In genomic region chr5:134227574-134228248, GRCm38 (mm10) we compare ENCODE assay signal across 9 mouse cellular contexts. TPM values are rescaled to one million over a fixed set of nuclear protein-coding genes. Genes with fewer than 3 reads are reported as not detected.
A peak's percentile ranks its signal among the peaks of the same experiment; 100 is the strongest.
DNase-seq lines count a peak whose midpoint lies in the region; ATAC-seq and TF ChIP-seq lines count a peak whose summit lies in the region.
"Had no signal": no experiment of that assay in that cellular context is flagged by ENCODE, and none has a peak within 500 bp of the region (broad histone marks: within the 10 kb centered on the region; RNA-seq: fewer than 3 reads in every experiment).

No protein-coding gene starts in this region.

- no peak overlapping the region for H3K9ac ChIP-seq in hindbrain, embryonic 11.5 days (ENCODE audit: low read depth, low read length)
- H3K9ac ChIP-seq in hindbrain, embryonic 13.5 days: no peak overlapping the region
- H3K9ac ChIP-seq in CH12.LX (ENCODE audit: insufficient read depth, low read depth): peak overlapping the region; percentile 96
- H3K9ac ChIP-seq in liver, embryonic 14.5 days (replicated peaks): no peak overlapping the region
- H3K9ac ChIP-seq: limb, embryonic 12.5 days had no signal

- dilution Hi-C loops in CH12.LX (cut with MboI; ENCODE audit: extremely low pct_ligation_motif_present, extremely low pct_unique_long_range_greater_than_20kb, low sequenced_read_pairs): no loop called here

- 39% methylated on average over 11 of the region's 11 CpGs for WGBS in hindbrain, embryonic 11.5 days
- 45% methylated on average over 11 of the region's 11 CpGs for WGBS in hindbrain, embryonic 13.5 days
- 23% methylated on average over 11 of the region's 11 CpGs for WGBS in liver, embryonic 14.5 days (ENCODE audit: insufficient replicate concordance)

- no peak for ATAC-seq in hindbrain, embryonic 11.5 days (ENCODE audit: low FRiP score)
- no peak; the same call in 1 of the 2 replicates for ATAC-seq in hindbrain, embryonic 13.5 days (ENCODE audit: low FRiP score)
- ATAC-seq in liver, embryonic 14.5 days (ENCODE audit: insufficient read depth): no peak
- ATAC-seq in granulocyte monocyte progenitor cell, adult 5-6 weeks (replicated peaks; ENCODE audit: poor library complexity, severe bottlenecking): no peak

- no peak for TF ChIP-seq EP300 in CH12.LX (IDR thresholded peaks at IDR 0.05; ENCODE audit: low read length)
- TF ChIP-seq EP300 in liver, embryonic 14.5 days (IDR thresholded peaks at IDR 0.05; ENCODE audit: low read depth): no peak

- no peak for TF ChIP-seq POLR2A in CH12.LX (IDR thresholded peaks at IDR 0.05; ENCODE audit: low read depth, low read length)
- TF ChIP-seq POLR2A in cortical plate, adult 2 months (IDR thresholded peaks at IDR 0.05; ENCODE audit: extremely low read depth, insufficient read depth, low read length): no peak

- H3K27ac ChIP-seq in hindbrain, embryonic 11.5 days (ENCODE audit: low read depth, low read length): no peak overlapping the region
- H3K27ac ChIP-seq in hindbrain, embryonic 13.5 days: no peak overlapping the region
- H3K27ac ChIP-seq in CH12.LX (ENCODE audit: insufficient read depth, low read depth): peak overlapping the region; percentile 100
- H3K27ac ChIP-seq in cortical plate, adult 2 months (ENCODE audit: insufficient read depth, low read length): no peak overlapping the region
- H3K27ac ChIP-seq in liver, embryonic 14.5 days: no peak overlapping the region

- H3K27me3 ChIP-seq in hindbrain, embryonic 11.5 days (ENCODE audit: control insufficient read depth, insufficient read depth, low read length): no peaks in the 10 kb centered on the region; the same call in 1 of the 2 replicates
- peaks cover 4% of the 10 kb centered on the region for H3K27me3 ChIP-seq in hindbrain, embryonic 13.5 days
- no peaks in the 10 kb centered on the region for H3K27me3 ChIP-seq in CH12.LX (replicated peaks)
- no peaks in the 10 kb centered on the region for H3K27me3 ChIP-seq in liver, embryonic 14.5 days (ENCODE audit: control insufficient read depth, insufficient read depth, low read length)

- DNase-seq in hindbrain, embryonic 11.5 days (ENCODE audit: low spot score): peak; percentile 76
- DNase-seq in CH12.LX (ENCODE audit: extremely low read depth): peak; percentile 84
- DNase-seq in liver, embryonic 14.5 days (ENCODE audit: low read depth in 3 of 3, low spot score in 3 of 3): no peak
- no peak for DNase-seq in urinary bladder, postnatal 4 days (ENCODE audit: low spot score in 2 of 2)
- no peak for DNase-seq in left cerebral cortex, adult 11 months (ENCODE audit: low spot score)

- H3K4me2 ChIP-seq in hindbrain, embryonic 11.5 days (replicated peaks; ENCODE audit: low read depth, low read length): no peak overlapping the region
- H3K4me2 ChIP-seq in hindbrain, embryonic 13.5 days: no peak overlapping the region
- H3K4me2 ChIP-seq in CH12.LX (ENCODE audit: insufficient read depth, low read depth, poor library complexity, severe bottlenecking): peak overlapping the region; percentile 60
- peak overlapping the region; percentile 18; the same call in 1 of the 2 replicates for H3K4me2 ChIP-seq in liver, embryonic 14.5 days (ENCODE audit: low read depth)
- H3K4me2 ChIP-seq: limb, embryonic 12.5 days had no signal

- peak; percentile 45 for TF ChIP-seq RAD21 in CH12.LX (IDR thresholded peaks at IDR 0.05; ENCODE audit: low read depth, low read length)

- H3K79me2 ChIP-seq in CH12.LX (replicated peaks; ENCODE audit: control insufficient read depth, extremely low read depth, insufficient read depth, poor library complexity, severe bottlenecking): peaks cover 26% of the 10 kb centered on the region

- in situ Hi-C loops in CH12.LX (cut with MboI; ENCODE audit: low pct_ligation_motif_present, low pct_unique_long_range_greater_than_20kb, low sequenced_read_pairs): no loop called here

- peak; percentile 55 to 67 for TF ChIP-seq CTCF in CH12.LX (conservative IDR thresholded peaks at IDR 0.05 in 1 of 2, IDR thresholded peaks at IDR 0.05 in 1 of 2; ENCODE audit: low read depth in 2 of 2, low read length in 2 of 2)
- peak; percentile 38; the same call in 1 of the 2 replicates for TF ChIP-seq CTCF in cortical plate, adult 2 months (IDR thresholded peaks at IDR 0.05; ENCODE audit: extremely low read depth, insufficient read depth, low read length)
- TF ChIP-seq CTCF in liver, embryonic 14.5 days (IDR thresholded peaks at IDR 0.05; ENCODE audit: low read depth): peak; percentile 55

- no peak overlapping the region for H3K4me3 ChIP-seq in hindbrain, embryonic 11.5 days (ENCODE audit: low read depth, low read length)
- H3K4me3 ChIP-seq in hindbrain, embryonic 13.5 days: no peak overlapping the region
- H3K4me3 ChIP-seq in CH12.LX (replicated peaks in 1 of 3; ENCODE audit: low read depth in 2 of 3, low read length in 2 of 3, poor library complexity in 1 of 3): peak overlapping the region; percentile 71 to 91 (median 84)
- H3K4me3 ChIP-seq in cortical plate, adult 2 months (ENCODE audit: insufficient read depth, low read length): no peak overlapping the region
- H3K4me3 ChIP-seq in liver, embryonic 14.5 days (ENCODE audit: insufficient read depth in 1 of 2, low read depth in 2 of 2, low read length in 2 of 2): peak overlapping the region in 1 of 2 experiments; percentile 19; a peak in 1 of 4 replicates
- H3K4me3 ChIP-seq: limb, embryonic 12.5 days had no signal

- H3K4me1 ChIP-seq in hindbrain, embryonic 11.5 days (replicated peaks; ENCODE audit: control insufficient read depth, insufficient read depth, low read length): no peaks in the 10 kb centered on the region
- H3K4me1 ChIP-seq in hindbrain, embryonic 13.5 days (replicated peaks): 0 out of 2 replicates have a peak, but pooled peaks cover 6% of the 10 kb centered on the region
- H3K4me1 ChIP-seq in CH12.LX (ENCODE audit: control insufficient read depth in 1 of 2, insufficient read depth in 2 of 2): peaks cover 25 to 53% of the 10 kb centered on the region in 2 experiments
- H3K4me1 ChIP-seq in cortical plate, adult 2 months (ENCODE audit: control insufficient read depth, insufficient read depth, low read length): no peaks in the 10 kb centered on the region
- H3K4me1 ChIP-seq in liver, embryonic 14.5 days (replicated peaks; ENCODE audit: control insufficient read depth in 2 of 2, insufficient read depth in 2 of 2, low read length in 1 of 2): peaks cover 0 to 3% of the 10 kb centered on the region in 2 experiments; a peak in 2 of 4 replicates

- H3K9me3 ChIP-seq in hindbrain, embryonic 11.5 days (ENCODE audit: control insufficient read depth, low read length): no peaks in the 10 kb centered on the region
- no peaks in the 10 kb centered on the region for H3K9me3 ChIP-seq in hindbrain, embryonic 13.5 days
- H3K9me3 ChIP-seq in CH12.LX (replicated peaks; ENCODE audit: low read length): no peaks in the 10 kb centered on the region
- H3K9me3 ChIP-seq in liver, embryonic 14.5 days (ENCODE audit: control insufficient read depth, low read length): no peaks in the 10 kb centered on the region
- H3K9me3 ChIP-seq: limb, embryonic 12.5 days had no signal

- no peaks in the 10 kb centered on the region for H3K36me3 ChIP-seq in hindbrain, embryonic 11.5 days (ENCODE audit: control insufficient read depth, insufficient read depth, low read length)
- no peaks in the 10 kb centered on the region for H3K36me3 ChIP-seq in hindbrain, embryonic 13.5 days
- H3K36me3 ChIP-seq in CH12.LX (replicated peaks in 1 of 2; ENCODE audit: control insufficient read depth in 1 of 2, insufficient read depth in 1 of 2, low read length in 1 of 2): peaks cover 31 to 47% of the 10 kb centered on the region in 2 experiments
- H3K36me3 ChIP-seq in liver, embryonic 14.5 days (replicated peaks; ENCODE audit: control insufficient read depth, insufficient read depth, low read depth): no peaks in the 10 kb centered on the region
- H3K36me3 ChIP-seq: limb, embryonic 12.5 days had no signal

RNA-seq across cellular contexts. Expression of gene Ncf1, which starts 1.7 kb away (rescaled TPM):
- polyA plus RNA-seq in hindbrain, embryonic 11.5 days (2014; fragmentation: Nextera tagmentation; extraction: Ambion mirVana): 3.2 and 4.0 TPM in 2 replicates
- polyA plus RNA-seq in hindbrain, embryonic 13.5 days (2015; fragmentation: Nextera tagmentation; extraction: Ambion mirVana): 2.3 and 3.5 TPM in 2 replicates
- total RNA-seq in CH12.LX (2012; rRNA removed) (225 and 342 TPM in 2 replicates), CH12.LX (2014; rRNA removed) (263 and 287 TPM in 2 replicates)
- polyA plus RNA-seq in CH12.LX (2012; ENCODE audit: insufficient read length, low read depth): 299 and 302 TPM in 2 replicates
- polyA plus RNA-seq in cortical plate, adult 2 months (2012; rRNA removed): 7.6 and 7.7 TPM in 2 replicates
- polyA plus RNA-seq in liver, embryonic 14.5 days (2012; rRNA removed): 7.7 and 9.8 TPM in 2 replicates
- polyA plus RNA-seq in liver, embryonic 14.5 days (2014; fragmentation: Nextera tagmentation; extraction: Ambion mirVana): 9.8 and 11.1 TPM in 2 replicates
- total RNA-seq in granulocyte monocyte progenitor cell, adult 5-6 weeks (2014; fragmentation: Nextera tagmentation): 163 and 170 TPM in 2 replicates
- 165 and 177 TPM in 2 replicates for total RNA-seq in granulocyte monocyte progenitor cell, adult 5-6 weeks (2017)

RNA-seq across cellular contexts. Expression of gene Gtf2ird2, which starts 43.9 kb away (rescaled TPM):
- 7.1 and 8.2 TPM in 2 replicates for polyA plus RNA-seq in hindbrain, embryonic 11.5 days (2014; fragmentation: Nextera tagmentation; extraction: Ambion mirVana)
- 12.8 and 14.1 TPM in 2 replicates for polyA plus RNA-seq in hindbrain, embryonic 13.5 days (2015; fragmentation: Nextera tagmentation; extraction: Ambion mirVana)
- total RNA-seq in CH12.LX (2012; rRNA removed) (4.4 and 4.7 TPM in 2 replicates), CH12.LX (2014; rRNA removed) (1.9 and 3.0 TPM in 2 replicates)
- 6.8 and 9.7 TPM in 2 replicates for polyA plus RNA-seq in CH12.LX (2012; ENCODE audit: insufficient read length, low read depth)
- 14.8 and 15.4 TPM in 2 replicates for polyA plus RNA-seq in cortical plate, adult 2 months (2012; rRNA removed)
- polyA plus RNA-seq in liver, embryonic 14.5 days (2012; rRNA removed): 2.0 TPM in 2 replicates
- 1.1 and 1.2 TPM in 2 replicates for polyA plus RNA-seq in liver, embryonic 14.5 days (2014; fragmentation: Nextera tagmentation; extraction: Ambion mirVana)
- total RNA-seq in granulocyte monocyte progenitor cell, adult 5-6 weeks (2014; fragmentation: Nextera tagmentation): 1.3 and 15.1 TPM in 2 replicates
- total RNA-seq in granulocyte monocyte progenitor cell, adult 5-6 weeks (2017): 3.9 and 5.0 TPM in 2 replicates

RNA-seq across cellular contexts. Expression of gene Rcc1l, which starts 51.1 kb away (rescaled TPM):
- 21.8 and 22.8 TPM in 2 replicates for polyA plus RNA-seq in hindbrain, embryonic 11.5 days (2014; fragmentation: Nextera tagmentation; extraction: Ambion mirVana)
- 19.9 and 20.4 TPM in 2 replicates for polyA plus RNA-seq in hindbrain, embryonic 13.5 days (2015; fragmentation: Nextera tagmentation; extraction: Ambion mirVana)
- 42.3 and 42.7 TPM in 2 replicates for total RNA-seq in CH12.LX (2012; rRNA removed)
- total RNA-seq in CH12.LX (2014; rRNA removed): 24.6 and 25.4 TPM in 2 replicates
- 31.0 and 31.8 TPM in 2 replicates for polyA plus RNA-seq in CH12.LX (2012; ENCODE audit: insufficient read length, low read depth)
- polyA plus RNA-seq in cortical plate, adult 2 months (2012; rRNA removed): 14.5 and 17.2 TPM in 2 replicates
- polyA plus RNA-seq in liver, embryonic 14.5 days (2012; rRNA removed): 6.5 and 8.4 TPM in 2 replicates
- polyA plus RNA-seq in liver, embryonic 14.5 days (2014; fragmentation: Nextera tagmentation; extraction: Ambion mirVana): 11.1 and 11.2 TPM in 2 replicates
- total RNA-seq in granulocyte monocyte progenitor cell, adult 5-6 weeks (2014; fragmentation: Nextera tagmentation): 22.9 and 25.7 TPM in 2 replicates
- total RNA-seq in granulocyte monocyte progenitor cell, adult 5-6 weeks (2017): 8.7 and 9.7 TPM in 2 replicates

Comparison
In these comparisons a context has a peak if more than half of its experiments do, and no peak if none do; other contexts are left out.
1. DNase-seq: peak in hindbrain, embryonic 11.5 days (single experiment) and CH12.LX (single experiment); none in liver, embryonic 14.5 days (0 of 3), urinary bladder, postnatal 4 days (0 of 2) and left cerebral cortex, adult 11 months (single experiment).
2. H3K4me2 ChIP-seq: peak in CH12.LX (single experiment) and liver, embryonic 14.5 days (single experiment); none in hindbrain, embryonic 11.5 days (single experiment) and hindbrain, embryonic 13.5 days (single experiment).
3. H3K4me3 ChIP-seq: peak in CH12.LX (3 of 3); none in hindbrain, embryonic 11.5 days (single experiment), hindbrain, embryonic 13.5 days (single experiment) and cortical plate, adult 2 months (single experiment).
4. RNA of gene Ncf1, which starts 1.7 kb away (polyA plus RNA-seq): 299 to 302 TPM in CH12.LX; 7.7 to 11.1 TPM in liver, embryonic 14.5 days, 7.6 to 7.7 TPM in cortical plate, adult 2 months, 3.2 to 4.0 TPM in hindbrain, embryonic 11.5 days and 2.3 to 3.5 TPM in hindbrain, embryonic 13.5 days; every median in the first group is over 10 times any median in the second.
5. Peak in every context shown above with its lines, with median percentiles within 50 percentile points of each other: CTCF ChIP-seq.